Mouse (Mus musculus) layer of hippocampus, postnatal 10 days (tissue): ENCODE results near the gene Rnf212. TPM values are rescaled to one million over a fixed set of nuclear protein-coding genes. Genes with fewer than 3 reads are reported as not detected.

Experiments used
- total RNA-seq, 2 experiments: library from RNA; stranded (reverse); gene quantifications; 2 replicates each; pipeline ENCODE4 v1.2.3; 2021

Gene Rnf212
- total RNA-seq, 2 experiments from 2014 or later = not detected

Other genes starting within 250 kb of the Rnf212 start
- gene Cplx1, start 225.0 kb downstream of the Rnf212 start, total RNA-seq = 100 to 1,000 TPM; 396 to 463 TPM
- gene Gak, start 145.2 kb downstream of the Rnf212 start, total RNA-seq = 10 to 100 TPM; 87.7 to 89.7 TPM
- 10 to 100 TPM; 35.8 to 36.6 TPM for gene Tmem175, start 145.2 kb downstream of the Rnf212 start, total RNA-seq
- 1 to 10 TPM; 8.6 to 9.4 TPM for gene Idua, start 114.7 kb downstream of the Rnf212 start, total RNA-seq
- gene Dgkq, start 105.3 kb downstream of the Rnf212 start, total RNA-seq = 10 to 100 TPM; 56.4 to 61.2 TPM
- 1 to 10 TPM; 2.6 to 3.2 TPM for gene Slc26a1, start 99.4 kb downstream of the Rnf212 start, total RNA-seq
- gene Fgfrl1, start 82.6 kb downstream of the Rnf212 start, total RNA-seq = 10 to 100 TPM; 18.5 to 22.5 TPM
- not detected for gene Tmed11, start 20.4 kb upstream of the Rnf212 start, total RNA-seq
- not detected for gene Vmn2r8, start 33.9 kb upstream of the Rnf212 start, total RNA-seq
- not detected for gene Vmn2r9, start 77.6 kb upstream of the Rnf212 start, total RNA-seq
- gene Vmn2r10, start 231.5 kb upstream of the Rnf212 start, total RNA-seq = not detected